Mouse (Mus musculus) left cerebral cortex, adult 2 months (tissue): Measurements from ENCODE around the gene Fuk. TPM values are rescaled to one million over a fixed set of nuclear protein-coding genes. Genes with fewer than 3 reads are reported as not detected.

ENCODE experiments used
- DNase-seq, 2 experiments: peaks; one replicate each; pipeline ENCODE4 v3.0.0; 2021 to 2022; ENCODE audit warnings: low spot score in 2 of 2, mixed read lengths in 1 of 2; ENCODE audit errors: extremely low spot score in 1 of 2
- H3K27ac ChIP-seq: fragments of 200-600 bp; 2 replicates; pipeline ENCODE4 v1.8.1; 2022
- H3K4me3 ChIP-seq: fragments of 200-600 bp; 2 replicates; pipeline ENCODE4 v1.8.1; 2022
- CTCF ChIP-seq: fragments of 200-600 bp; IDR thresholded peaks from 2 replicates; pipeline ENCODE4 v1.8.1; 2022; ENCODE audit warnings: antibody characterized with exemption, mild to moderate bottlenecking, moderate library complexity
- intact Hi-C: fragments of 180-260 bp; cut with DNase I; formaldehyde crosslinking; loops from one replicate; pipeline ENCODE4 v1.15.1; 2025
- long read RNA-seq, 2 experiments: library from polyadenylated mRNA; stranded (forward); transcript quantifications; one replicate each; pipeline ENCODE4 v2.0.0; 2021; ENCODE audit warnings: borderline mapping rate in 2 of 2
- total RNA-seq, 2 experiments: library from RNA; stranded (reverse); gene quantifications; 2 replicates each; pipeline ENCODE4 v1.2.3; 2021

Gene Fuk
- 10 to 100 TPM; 20.7 to 21.0 TPM for total RNA-seq
- long read RNA-seq, experiment 1, transcript Fuk-201 (24 exons, 3,838 nt), result major isoform, 9 of 25 reads
- long read RNA-seq, experiment 1, partial matches to known transcripts, result 5 of 25 reads
- long read RNA-seq, experiment 1, other reads (novel, unspliced or antisense), result 10 of 25 reads
- long read RNA-seq, experiment 2, transcript Fuk-201 (24 exons, 3,838 nt), result major isoform, 10 of 31 reads
- long read RNA-seq, experiment 2, partial matches to known transcripts, result 5 of 31 reads
- long read RNA-seq, experiment 2, other reads (novel, unspliced or antisense), result 16 of 31 reads

DNA sequence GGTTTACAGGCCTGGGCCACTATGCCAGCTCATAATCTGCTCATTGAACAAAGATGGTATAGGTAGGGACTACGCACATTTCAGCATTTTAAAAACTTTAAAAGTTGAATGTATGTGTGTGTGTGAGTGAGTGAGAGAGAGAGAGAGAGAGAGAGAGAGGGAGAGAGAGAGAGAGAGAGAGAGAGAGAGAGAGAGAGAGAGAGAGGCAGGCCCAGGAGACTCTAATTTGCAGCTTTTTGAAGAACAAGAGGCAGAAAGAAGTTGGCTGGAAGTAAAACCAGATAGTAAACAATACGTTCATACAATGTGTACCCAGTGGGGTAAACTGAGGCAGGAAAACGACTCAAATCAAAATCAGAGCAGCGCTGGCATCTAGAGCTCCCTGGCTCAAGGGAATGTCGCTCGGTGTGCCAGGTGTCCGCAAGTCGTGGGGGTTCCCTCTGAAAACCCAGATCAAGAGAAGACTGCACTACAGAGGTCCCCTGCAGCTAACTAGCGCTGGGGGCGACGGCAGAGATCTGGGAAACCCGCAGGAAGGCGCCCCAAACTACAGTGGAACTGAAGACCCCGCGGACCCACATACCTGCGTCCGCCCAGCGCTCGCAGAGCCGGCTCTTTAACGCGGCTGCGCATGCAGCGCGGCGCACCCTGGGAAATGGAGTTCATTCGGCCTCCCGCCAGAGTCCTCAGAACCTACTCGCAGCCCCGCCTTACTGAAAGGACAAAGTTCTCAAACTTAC, at the start of gene Fuk:
Fuk (minus strand) TSS at position 650 of the 740 bp plus-strand sequence.
- DNase-seq, result peak; percentile 82 to 83
- Histone ChIP-seq H3K4me3 (peak within 1 kb of the TSS; percentile 74), H3K27ac (peak within 1 kb of the TSS; percentile 64)
- intact Hi-C loops, result no loop called here
- no peak for TF ChIP-seq CTCF

DNA sequence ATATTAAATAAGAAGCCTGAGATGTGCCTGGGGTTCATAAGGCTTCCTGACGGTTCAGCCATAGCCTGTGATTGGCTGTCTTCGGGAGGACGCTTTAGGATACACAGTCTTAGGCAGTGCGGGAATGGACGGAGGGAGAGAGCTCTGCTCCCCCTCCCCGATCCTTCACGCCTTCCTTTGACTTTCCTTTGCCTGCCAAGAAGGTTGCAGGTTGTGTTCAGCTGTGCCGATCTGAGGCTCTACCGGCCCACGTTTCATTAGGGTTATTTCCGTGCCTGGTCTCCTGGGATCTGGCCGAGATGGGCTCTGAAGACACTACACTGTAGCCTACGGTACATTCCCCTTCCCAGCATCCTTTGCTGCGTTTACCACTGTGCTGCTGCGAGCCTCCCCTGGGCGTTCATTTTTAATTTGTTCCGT, 47.8 kb upstream of the Fuk start:
- TF ChIP-seq CTCF, result no peak
- Histone ChIP-seq H3K4me3 (peak overlapping the region; percentile 30), H3K27ac (peak overlapping the region; percentile 80)
- no peak for DNase-seq
- intact Hi-C loops, result no loop called here

DNA sequence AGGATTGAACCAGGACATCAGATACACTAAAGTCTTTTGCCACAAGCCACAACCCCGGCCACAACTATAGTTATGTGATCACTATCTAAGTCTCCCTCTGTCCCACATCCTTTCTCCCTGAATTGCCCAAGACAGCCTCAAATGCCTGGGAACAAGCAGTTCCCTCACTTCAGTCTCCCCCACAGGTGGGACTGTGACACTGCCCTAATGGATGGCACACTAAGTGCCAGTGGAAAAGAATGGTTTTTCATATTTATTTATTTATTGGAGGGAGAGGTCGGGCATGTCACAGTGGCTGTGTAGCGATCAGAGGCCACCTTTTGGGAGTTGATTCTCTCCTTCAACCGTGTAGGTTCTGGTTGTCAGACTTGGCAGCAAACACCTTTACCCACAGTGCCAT, 43.4 kb upstream of the Fuk start:
- H3K27ac ChIP-seq, result no peak overlapping the region
- no peak for DNase-seq
- TF ChIP-seq CTCF, result no peak
- intact Hi-C loops, result no loop called here
- H3K4me3 ChIP-seq, result no peak overlapping the region

DNA sequence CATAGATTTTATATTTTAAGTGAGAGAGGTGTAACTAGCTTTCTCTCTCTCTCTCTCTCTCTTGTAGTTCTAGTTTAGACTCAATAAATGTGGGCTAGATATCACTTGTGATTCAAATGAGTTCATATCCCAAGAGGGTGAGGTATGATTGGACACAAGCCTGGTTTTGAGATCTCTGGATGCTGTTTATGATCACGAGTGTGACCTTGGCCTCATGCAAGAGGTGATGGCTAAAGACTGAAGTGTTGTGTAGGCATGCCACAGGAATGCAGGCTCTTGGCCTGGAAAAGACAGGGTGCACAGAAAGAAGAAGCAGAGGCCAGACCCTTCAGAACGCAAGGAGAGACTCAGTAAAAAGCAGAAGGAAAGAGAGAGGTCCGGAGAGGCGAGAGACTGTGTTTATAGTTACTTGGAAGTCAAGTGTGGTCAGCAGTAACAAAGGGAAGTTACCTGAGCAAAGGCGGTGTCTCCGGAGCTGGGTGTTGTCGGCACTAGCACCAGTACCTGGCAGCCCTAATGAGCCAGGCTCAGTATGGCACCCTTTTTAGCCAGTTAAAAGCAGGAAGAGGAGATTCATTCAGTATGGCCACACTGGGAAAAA, 42.1 kb upstream of the Fuk start:
- no peak for DNase-seq
- no peak for TF ChIP-seq CTCF
- no peak overlapping the region for H3K4me3 ChIP-seq
- intact Hi-C loops, result no loop called here
- H3K27ac ChIP-seq, result no peak overlapping the region

DNA sequence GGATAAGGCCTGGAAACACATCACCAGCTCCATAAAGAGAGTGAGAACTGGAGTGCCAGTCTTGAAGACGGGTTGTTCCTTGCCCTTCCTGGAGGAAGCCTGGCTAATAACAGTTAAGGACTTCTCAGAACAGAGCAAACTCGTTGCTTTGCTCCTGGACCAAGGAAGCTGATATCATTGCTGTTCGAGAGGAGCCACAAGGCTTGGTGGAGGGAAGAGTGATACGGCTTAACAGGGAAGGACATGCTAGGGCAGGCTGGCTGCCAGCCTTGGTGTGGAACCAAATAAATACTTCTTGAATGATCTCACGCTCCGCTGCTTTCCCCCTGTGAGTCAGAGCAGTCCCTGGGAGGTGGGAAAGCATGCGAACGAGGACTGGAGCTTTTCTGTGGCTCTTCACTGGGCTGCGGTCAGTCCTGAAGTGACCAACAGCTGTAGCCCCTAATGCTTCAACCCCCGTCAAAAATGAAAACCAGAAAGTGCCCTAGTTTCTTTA, 39.2 kb upstream of the Fuk start:
- no peak for DNase-seq
- TF ChIP-seq CTCF, result no peak
- Histone ChIP-seq H3K4me3 (no peak overlapping the region), H3K27ac (peak overlapping the region; percentile 9; the same call in 1 of the 2 replicates)
- intact Hi-C loops, result no loop called here

DNA sequence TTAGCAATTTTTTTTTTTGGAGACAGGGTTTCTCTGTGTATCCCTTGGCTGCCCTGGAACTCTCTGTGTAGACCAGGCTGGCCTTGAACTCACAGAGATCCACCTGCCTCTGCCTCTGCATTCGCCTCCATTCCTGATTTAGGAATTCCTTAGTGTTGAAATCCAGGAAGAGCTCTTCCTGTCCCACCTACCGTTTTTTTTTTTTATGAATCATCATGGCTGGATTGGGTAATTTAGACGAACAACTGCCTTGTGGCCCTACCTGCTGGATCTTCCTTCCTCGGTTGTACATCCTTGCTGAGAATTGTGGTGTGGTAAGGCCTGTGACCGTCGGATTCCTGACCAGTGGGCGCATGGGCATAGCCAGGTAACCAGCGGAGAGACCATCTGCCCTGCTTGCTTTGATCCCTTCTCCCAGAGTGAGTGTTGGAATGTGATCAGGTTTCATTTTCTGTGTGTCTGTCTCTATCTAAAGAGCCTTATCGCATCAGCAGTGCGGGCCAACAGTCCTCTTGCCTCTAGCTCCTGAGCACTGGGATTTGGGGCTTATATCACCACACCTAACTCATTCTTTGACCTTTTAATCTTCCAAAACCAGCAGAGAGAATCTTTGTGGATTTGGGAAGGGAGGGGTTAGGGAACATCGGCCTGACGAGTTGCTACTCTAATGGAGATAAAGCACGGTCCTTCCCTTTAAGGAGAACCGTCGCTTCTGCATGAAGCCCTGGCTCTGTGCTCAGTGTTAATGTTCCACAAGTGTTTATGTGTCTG, 38.6 kb upstream of the Fuk start:
- Histone ChIP-seq H3K4me3 (no peak overlapping the region), H3K27ac (peak overlapping the region; percentile 9; the same call in 1 of the 2 replicates)
- no peak for DNase-seq
- intact Hi-C loops, result no loop called here
- TF ChIP-seq CTCF, result no peak

DNA sequence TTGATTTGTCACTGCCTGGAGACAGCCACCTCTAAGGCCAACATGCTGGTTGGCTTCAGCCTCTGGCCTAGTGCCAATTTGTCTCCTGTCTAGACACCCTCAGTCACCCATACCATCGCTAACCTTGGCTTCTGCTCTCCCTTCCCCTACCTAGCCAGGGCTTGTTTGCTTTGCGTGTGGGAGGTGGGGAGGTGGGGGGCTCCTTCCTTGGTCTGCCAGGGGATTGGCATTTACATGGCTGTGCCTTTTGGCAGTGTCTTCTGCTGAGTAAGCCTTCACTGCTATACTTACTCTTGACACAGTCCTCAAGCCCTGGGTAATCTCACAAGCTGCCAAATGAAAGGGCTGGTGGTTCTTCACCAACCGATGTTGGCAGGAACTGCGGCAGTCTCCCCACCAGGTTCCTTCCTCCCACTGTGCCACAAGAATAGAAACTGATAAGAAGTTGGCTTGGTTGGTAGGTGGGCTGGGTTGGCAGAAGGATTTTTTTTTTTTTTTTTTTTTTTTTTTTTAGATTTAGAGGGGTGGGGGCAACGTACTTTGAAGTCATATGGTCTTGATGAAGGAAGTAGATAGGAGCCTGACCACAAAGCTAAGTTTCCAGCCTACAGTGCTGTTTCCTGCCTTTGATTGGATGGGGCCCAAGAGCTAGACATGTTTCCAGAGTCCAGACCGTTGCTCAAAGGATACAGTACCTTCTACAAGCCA, 36.7 kb upstream of the Fuk start:
- TF ChIP-seq CTCF, result no peak
- Histone ChIP-seq H3K4me3 (no peak overlapping the region), H3K27ac (peak overlapping the region; percentile 78)
- intact Hi-C loops, result no loop called here
- peak; percentile 46 to 60 for DNase-seq

DNA sequence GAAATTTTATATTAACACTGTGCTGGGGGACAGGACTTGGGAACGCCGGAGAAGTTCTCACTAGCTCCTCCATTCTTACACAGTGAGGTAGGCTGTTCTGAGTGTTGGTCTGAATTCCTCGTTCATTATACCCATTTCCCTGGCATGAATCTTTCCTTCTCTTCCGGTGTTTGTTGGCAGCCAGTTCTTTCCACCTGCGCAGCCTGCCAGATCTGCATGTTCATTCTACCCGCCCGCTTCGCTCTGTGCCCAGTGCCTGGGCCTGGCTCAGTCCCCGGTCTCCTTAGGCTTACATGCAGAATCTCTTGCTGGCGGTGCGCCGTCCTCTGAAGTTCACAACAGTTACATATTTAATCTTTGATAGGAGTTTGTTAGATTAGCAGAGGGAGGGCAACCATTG, 33.9 kb upstream of the Fuk start:
- intact Hi-C loops, result no loop called here
- no peak for TF ChIP-seq CTCF
- DNase-seq, result peak in 1 of 2 experiments; percentile 43
- H3K4me3 ChIP-seq, result no peak overlapping the region
- H3K27ac ChIP-seq, result peak overlapping the region; percentile 59

DNA sequence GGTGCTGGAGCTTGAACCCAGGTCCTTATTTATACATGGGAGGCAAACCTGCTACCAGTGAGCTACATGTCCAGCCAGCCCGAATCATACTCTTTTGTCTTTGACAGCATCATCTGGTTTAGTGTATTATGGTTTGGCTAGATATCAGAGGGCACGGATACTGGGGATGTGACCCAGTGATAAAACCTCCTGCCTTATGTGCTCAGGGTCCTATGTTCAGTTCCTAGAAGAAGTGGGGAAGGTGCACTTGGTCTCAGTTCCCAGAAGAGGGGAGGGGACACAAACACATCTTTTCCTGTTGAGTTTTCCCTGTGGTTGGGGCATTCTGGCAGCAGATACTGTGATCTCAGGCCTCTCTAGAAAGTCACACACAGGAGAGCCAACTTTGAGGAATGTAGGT, 31.0 kb upstream of the Fuk start:
- no peak for DNase-seq
- Histone ChIP-seq H3K4me3 (no peak overlapping the region), H3K27ac (no peak overlapping the region)
- no peak for TF ChIP-seq CTCF
- intact Hi-C loops, result no loop called here

DNA sequence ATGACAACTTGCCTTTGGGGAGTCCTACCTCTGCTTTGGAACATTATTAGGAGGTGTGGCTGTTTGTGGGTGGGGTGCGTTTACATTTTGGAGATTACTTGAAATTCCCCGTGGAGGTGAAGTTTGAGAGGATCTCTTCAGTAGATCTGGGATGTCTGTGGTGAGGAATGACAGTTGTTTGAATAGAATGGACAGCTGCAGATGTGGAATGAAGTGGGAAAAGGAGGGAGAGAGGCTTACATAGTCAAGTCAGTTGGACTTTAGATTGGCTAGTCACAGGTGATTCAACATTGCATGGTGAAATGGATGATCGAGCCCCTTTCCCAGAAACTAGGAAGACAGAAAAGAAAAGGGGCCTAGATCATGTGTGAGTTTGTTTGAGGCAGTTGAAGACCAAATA, 30.2 kb upstream of the Fuk start:
- Histone ChIP-seq H3K27ac (no peak overlapping the region), H3K4me3 (no peak overlapping the region)
- no peak for TF ChIP-seq CTCF
- intact Hi-C loops, result no loop called here
- DNase-seq, result no peak
